Comparison of ENCODE assay signal across 10 mouse cellular contexts in genomic region chr14:45135560-45135959, GRCm38 (mm10).
DNase-seq lines count a peak whose midpoint lies in the region.
"Had no signal": no experiment of that assay in that cellular context is flagged by ENCODE, and none has a peak within 500 bp of the region (broad histone marks: within the 10 kb centered on the region; RNA-seq: fewer than 3 reads in every experiment).

No protein-coding gene starts in this region.

- DNase-seq in embryo, embryonic 11.5 days (ENCODE audit: low read depth, low spot score), result peak; percentile 19
- no peak for DNase-seq in embryo, embryonic 10.5 days (ENCODE audit: low spot score)
- peak; percentile 43 to 55 for DNase-seq in kidney, postnatal 25 days
- no peak for DNase-seq in kidney, adult 11 months
- peak; percentile 11 for DNase-seq in urinary bladder, postnatal 14 days (ENCODE audit: low spot score)
- DNase-seq in urinary bladder, postnatal 4 days (ENCODE audit: low spot score in 2 of 2), result no peak
- DNase-seq in frontal cortex, adult 2 months (ENCODE audit: extremely low spot score in 1 of 2, low spot score in 1 of 2), result no peak
- DNase-seq in right cerebral cortex, postnatal 4 days, result no peak
- DNase-seq: cerebellum, adult 8-10 months; liver, embryonic 13.5 days had no signal

Comparison
In these comparisons a context has a peak if more than half of its experiments do, and no peak if none do; other contexts are left out.
1. DNase-seq: peak in embryo, embryonic 11.5 days (single experiment), kidney, postnatal 25 days (2 of 2) and urinary bladder, postnatal 14 days (single experiment); none in embryo, embryonic 10.5 days (single experiment), kidney, adult 11 months (single experiment), urinary bladder, postnatal 4 days (0 of 2), frontal cortex, adult 2 months (0 of 2) and right cerebral cortex, postnatal 4 days (single experiment).